Mouse (Mus musculus): ENCODE measurements around the gene Aif1. TPM values are rescaled to one million over a fixed set of nuclear protein-coding genes. Genes with fewer than 3 reads are reported as not detected.

Gene Aif1
- polyA plus RNA-seq, 1 experiment from 2014 or later, result 8.3 TPM

DNA sequence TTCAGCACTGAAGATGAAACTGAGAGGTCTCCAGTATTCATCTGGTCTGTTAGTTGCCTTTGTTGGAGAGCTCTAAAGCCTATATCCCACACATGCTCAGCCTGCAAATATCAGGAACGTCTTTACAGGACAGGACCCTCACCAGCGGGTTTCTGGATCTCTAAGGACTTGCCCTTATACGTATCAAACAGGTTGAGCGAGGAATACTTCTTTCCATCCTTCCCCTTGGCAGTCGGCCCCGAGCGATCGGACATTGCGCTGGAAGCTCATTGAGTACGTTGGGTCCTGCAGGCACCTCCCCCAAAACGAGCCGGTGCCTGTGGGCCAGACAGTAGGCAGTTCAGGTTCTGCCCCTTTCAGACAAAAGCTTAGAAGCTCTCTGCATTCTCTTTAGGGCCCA, 13.1 kb downstream of the Aif1 start:
- ATAC-seq (ENCODE audit: low FRiP score, low TSS enrichment), result no peak
- peak overlapping the region; percentile 99 for H3K9ac ChIP-seq (replicated peaks; ENCODE audit: low read length)
- H3K9me3 ChIP-seq (ENCODE audit: low read length), result no peaks in the 10 kb centered on the region
- peak overlapping the region; percentile 99 for H3K4me3 ChIP-seq (ENCODE audit: low read length)
- no peaks in the 10 kb centered on the region for H3K27me3 ChIP-seq (ENCODE audit: insufficient read depth, low read length)
- no peak overlapping the region for H3K27ac ChIP-seq (ENCODE audit: low read length)
- H3K4me1 ChIP-seq (ENCODE audit: insufficient read depth, low read length), result peaks cover 30% of the 10 kb centered on the region
- peaks cover 47% of the 10 kb centered on the region for H3K36me3 ChIP-seq (ENCODE audit: insufficient read depth, low read length)
- 17% methylated on average over 12 of the region's 12 CpGs for whole genome bisulfite sequencing
- H3K4me2 ChIP-seq (replicated peaks; ENCODE audit: low read depth, low read length), result peak overlapping the region; percentile 98

DNA sequence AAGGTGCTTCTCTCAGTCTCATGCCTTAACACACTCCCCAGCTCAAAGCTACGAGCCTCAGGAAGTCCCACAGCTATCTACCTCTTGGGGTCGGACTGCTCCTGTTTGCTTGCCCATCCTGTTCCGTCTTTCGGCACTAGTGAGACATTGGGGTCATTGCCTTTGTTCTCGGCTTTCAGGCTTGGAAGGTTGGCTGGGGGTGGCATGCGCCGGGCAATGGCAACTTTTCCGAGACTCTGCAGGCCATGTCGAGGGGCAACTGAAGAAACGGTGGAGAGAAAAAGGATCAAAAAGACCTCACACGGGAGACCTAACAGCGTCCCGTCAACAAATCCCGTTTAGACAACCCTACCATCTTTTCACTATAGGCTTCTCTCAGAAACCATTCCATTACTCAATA, 13.7 kb downstream of the Aif1 start:
- WGBS, result 56% methylated on average over 14 of the region's 14 CpGs
- Histone ChIP-seq H3K36me3 (ENCODE audit: insufficient read depth, low read length) (peaks cover 53% of the 10 kb centered on the region), H3K9ac (replicated peaks; ENCODE audit: low read length) (peak overlapping the region; percentile 99), H3K4me1 (ENCODE audit: insufficient read depth, low read length) (peaks cover 30% of the 10 kb centered on the region), H3K27ac (ENCODE audit: low read length) (no peak overlapping the region), H3K4me3 (ENCODE audit: low read length) (peak overlapping the region; percentile 99), H3K27me3 (ENCODE audit: insufficient read depth, low read length) (no peaks in the 10 kb centered on the region), H3K9me3 (ENCODE audit: low read length) (no peaks in the 10 kb centered on the region), H3K4me2 (replicated peaks; ENCODE audit: low read depth, low read length) (peak overlapping the region; percentile 98)
- no peak for ATAC-seq (ENCODE audit: low FRiP score, low TSS enrichment)

DNA sequence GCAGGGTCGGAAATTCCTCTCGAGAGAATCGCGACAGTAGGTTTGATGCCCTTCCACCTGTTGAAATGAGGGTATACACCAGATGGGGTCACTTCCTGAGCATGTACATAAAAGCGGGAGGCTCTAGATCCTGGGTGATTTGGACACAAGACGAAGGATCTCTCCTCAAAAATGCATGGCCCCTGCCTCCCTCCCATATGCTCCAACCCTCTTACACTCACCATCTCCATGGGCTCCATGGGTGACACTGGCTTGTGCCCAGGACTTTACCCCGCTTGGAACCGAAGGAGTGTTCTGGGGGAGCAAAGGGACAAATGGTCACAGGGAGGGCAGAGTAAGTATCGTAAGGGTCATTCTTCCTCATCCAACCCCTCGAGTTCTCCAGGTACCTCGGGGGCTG, 14.4 kb downstream of the Aif1 start:
- peak overlapping the region; percentile 99; the same call in 1 of the 2 replicates for H3K9ac ChIP-seq (replicated peaks; ENCODE audit: low read length)

DNA sequence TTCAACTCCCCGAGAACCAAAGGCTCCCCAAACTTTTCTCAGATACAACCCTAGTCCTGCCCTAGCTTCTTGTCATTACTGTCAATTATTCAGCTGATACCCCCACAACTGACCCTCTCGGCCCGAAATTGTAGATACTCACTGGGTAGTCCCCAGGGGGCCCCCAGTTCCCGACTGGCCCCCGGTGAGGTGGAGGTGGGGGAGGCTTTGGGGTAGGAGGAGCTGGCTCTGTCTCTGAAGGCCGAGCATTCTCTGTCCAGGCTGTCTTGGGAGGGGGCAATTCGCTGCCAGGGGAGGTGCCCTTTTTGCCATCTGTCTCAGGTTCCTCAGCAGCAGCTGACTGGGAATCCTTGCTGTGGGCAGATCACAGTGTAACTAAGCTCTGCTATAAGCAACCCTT, 16.2 kb downstream of the Aif1 start:
- Histone ChIP-seq H3K27me3 (ENCODE audit: insufficient read depth, low read length) (no peaks in the 10 kb centered on the region), H3K4me2 (replicated peaks; ENCODE audit: low read depth, low read length) (no peak overlapping the region), H3K9me3 (ENCODE audit: low read length) (no peaks in the 10 kb centered on the region), H3K4me3 (ENCODE audit: low read length) (no peak overlapping the region), H3K27ac (ENCODE audit: low read length) (no peak overlapping the region), H3K9ac (replicated peaks; ENCODE audit: low read length) (no peak overlapping the region), H3K4me1 (ENCODE audit: insufficient read depth, low read length) (peaks cover 21% of the 10 kb centered on the region), H3K36me3 (ENCODE audit: insufficient read depth, low read length) (peaks cover 78% of the 10 kb centered on the region)
- ATAC-seq (ENCODE audit: low FRiP score, low TSS enrichment), result no peak
- 78% methylated on average over 7 of the region's 7 CpGs for WGBS

More for the DNA sequence above, 14.4 kb downstream of the Aif1 start:
- peak overlapping the region; percentile 99; the same call in 1 of the 2 replicates for H3K4me3 ChIP-seq (ENCODE audit: low read length)
- no peak overlapping the region for H3K4me2 ChIP-seq (replicated peaks; ENCODE audit: low read depth, low read length)
- no peaks in the 10 kb centered on the region for H3K27me3 ChIP-seq (ENCODE audit: insufficient read depth, low read length)
- H3K36me3 ChIP-seq (ENCODE audit: insufficient read depth, low read length), result peaks cover 60% of the 10 kb centered on the region
- H3K27ac ChIP-seq (ENCODE audit: low read length), result no peak overlapping the region
- H3K9me3 ChIP-seq (ENCODE audit: low read length), result no peaks in the 10 kb centered on the region
- ATAC-seq (ENCODE audit: low FRiP score, low TSS enrichment), result no peak
- H3K4me1 ChIP-seq (ENCODE audit: insufficient read depth, low read length), result peaks cover 30% of the 10 kb centered on the region
- 72% methylated on average over 11 of the region's 11 CpGs for WGBS

DNA sequence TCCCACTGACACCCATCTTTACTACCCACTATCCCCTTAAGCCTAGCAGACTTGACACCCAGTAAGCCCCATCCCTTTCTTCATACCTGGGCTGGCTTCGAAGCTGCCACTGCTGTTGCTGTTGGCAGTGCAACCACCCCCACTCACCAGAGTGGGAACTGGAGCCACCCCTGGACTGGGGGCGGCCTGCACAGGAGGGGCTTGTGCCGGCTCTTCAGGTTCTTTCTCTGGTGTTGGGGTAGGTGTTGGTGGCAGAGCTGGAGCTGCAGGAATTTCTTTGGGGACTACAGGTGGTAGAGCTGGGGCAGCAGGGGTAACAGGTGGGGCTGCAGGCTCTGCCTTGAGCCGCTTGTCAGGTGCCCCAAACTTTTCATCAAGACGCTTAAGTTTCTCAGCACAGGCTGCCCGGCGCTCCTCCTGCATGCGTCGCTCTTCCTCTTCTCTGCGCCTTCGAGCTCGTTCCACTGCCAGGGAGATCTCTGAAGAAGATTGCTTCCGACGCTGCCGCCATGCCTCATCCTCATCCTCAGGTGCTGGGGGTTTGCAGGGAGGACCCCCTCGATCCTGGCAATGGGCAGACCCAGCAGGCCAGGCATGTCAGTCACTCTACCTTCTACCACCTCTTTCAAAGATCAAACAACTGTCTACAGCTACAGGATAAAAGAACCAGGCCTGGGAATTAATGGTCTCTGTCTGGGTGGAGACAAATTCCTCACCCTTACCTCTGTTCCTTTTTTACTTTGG, 16.8 kb downstream of the Aif1 start:
- H3K27me3 ChIP-seq (ENCODE audit: insufficient read depth, low read length), result no peaks in the 10 kb centered on the region
- peaks cover 21% of the 10 kb centered on the region for H3K4me1 ChIP-seq (ENCODE audit: insufficient read depth, low read length)
- peaks cover 84% of the 10 kb centered on the region for H3K36me3 ChIP-seq (ENCODE audit: insufficient read depth, low read length)
- no peak overlapping the region for H3K4me3 ChIP-seq (ENCODE audit: low read length)
- 92% methylated on average over 16 of the region's 16 CpGs for WGBS
- H3K4me2 ChIP-seq (replicated peaks; ENCODE audit: low read depth, low read length), result no peak overlapping the region
- no peak overlapping the region for H3K27ac ChIP-seq (ENCODE audit: low read length)
- no peaks in the 10 kb centered on the region for H3K9me3 ChIP-seq (ENCODE audit: low read length)
- no peak for ATAC-seq (ENCODE audit: low FRiP score, low TSS enrichment)
- H3K9ac ChIP-seq (replicated peaks; ENCODE audit: low read length), result no peak overlapping the region

DNA sequence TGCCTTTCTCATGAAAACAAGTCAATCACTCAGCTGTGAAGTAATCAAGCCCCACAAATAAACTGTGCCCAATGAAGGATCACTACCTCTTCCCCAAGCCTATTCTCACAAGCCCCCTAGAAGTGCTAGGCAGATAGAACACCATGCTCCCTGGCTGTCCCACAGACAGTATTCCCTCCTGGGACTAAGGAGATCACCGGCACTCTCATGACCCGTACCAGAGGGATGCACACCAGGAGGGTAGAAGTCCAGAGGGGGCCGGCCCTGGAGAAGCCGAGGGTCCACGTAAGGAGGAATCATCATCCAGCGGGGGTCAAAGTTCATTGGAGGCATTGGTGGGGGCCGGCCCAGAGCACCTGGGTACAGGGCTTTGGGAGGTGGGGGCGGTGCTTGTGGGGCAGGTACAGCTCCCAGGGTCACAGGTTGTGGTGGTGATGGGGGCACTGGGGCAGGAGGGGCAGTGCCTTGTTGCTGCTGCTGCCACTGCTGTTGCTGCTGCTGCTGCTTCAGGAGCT, 18.1 kb downstream of the Aif1 start:
- no peak overlapping the region for H3K4me3 ChIP-seq (ENCODE audit: low read length)
- H3K4me1 ChIP-seq (ENCODE audit: insufficient read depth, low read length), result peaks cover 12% of the 10 kb centered on the region
- H3K4me2 ChIP-seq (replicated peaks; ENCODE audit: low read depth, low read length), result no peak overlapping the region
- peaks cover 98% of the 10 kb centered on the region for H3K36me3 ChIP-seq (ENCODE audit: insufficient read depth, low read length)
- H3K9ac ChIP-seq (replicated peaks; ENCODE audit: low read length), result no peak overlapping the region
- no peaks in the 10 kb centered on the region for H3K27me3 ChIP-seq (ENCODE audit: insufficient read depth, low read length)
- WGBS, result 94% methylated on average over 8 of the region's 8 CpGs
- H3K27ac ChIP-seq (ENCODE audit: low read length), result no peak overlapping the region
- no peaks in the 10 kb centered on the region for H3K9me3 ChIP-seq (ENCODE audit: low read length)
- no peak for ATAC-seq (ENCODE audit: low FRiP score, low TSS enrichment)

DNA sequence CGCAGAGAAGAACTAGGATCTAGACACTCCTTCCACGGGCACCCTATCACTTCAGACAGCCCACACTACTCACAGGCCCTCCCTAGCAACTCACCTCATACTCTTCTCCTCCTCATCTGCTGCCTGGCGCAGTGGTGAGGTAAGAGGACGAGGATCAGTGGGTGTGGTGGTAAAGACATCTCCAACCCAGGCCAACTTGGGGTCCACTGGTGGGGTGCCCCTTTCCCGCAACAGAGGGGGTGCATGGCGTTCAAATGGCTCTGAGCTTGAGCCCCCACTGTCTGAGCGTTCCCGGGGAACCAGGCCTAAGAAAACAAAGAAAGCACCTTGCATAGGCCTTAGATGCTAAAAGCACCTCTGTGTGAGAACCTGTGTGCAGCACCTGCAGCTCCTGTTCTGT, 18.6 kb downstream of the Aif1 start:
- Histone ChIP-seq H3K4me2 (replicated peaks; ENCODE audit: low read depth, low read length) (no peak overlapping the region), H3K4me1 (ENCODE audit: insufficient read depth, low read length) (peaks cover 8% of the 10 kb centered on the region), H3K9me3 (ENCODE audit: low read length) (no peaks in the 10 kb centered on the region), H3K27me3 (ENCODE audit: insufficient read depth, low read length) (no peaks in the 10 kb centered on the region), H3K4me3 (ENCODE audit: low read length) (no peak overlapping the region), H3K36me3 (ENCODE audit: insufficient read depth, low read length) (peaks cover 99% of the 10 kb centered on the region), H3K9ac (replicated peaks; ENCODE audit: low read length) (no peak overlapping the region), H3K27ac (ENCODE audit: low read length) (no peak overlapping the region)
- WGBS, result 86% methylated on average over 8 of the region's 8 CpGs
- no peak for ATAC-seq (ENCODE audit: low FRiP score, low TSS enrichment)

DNA sequence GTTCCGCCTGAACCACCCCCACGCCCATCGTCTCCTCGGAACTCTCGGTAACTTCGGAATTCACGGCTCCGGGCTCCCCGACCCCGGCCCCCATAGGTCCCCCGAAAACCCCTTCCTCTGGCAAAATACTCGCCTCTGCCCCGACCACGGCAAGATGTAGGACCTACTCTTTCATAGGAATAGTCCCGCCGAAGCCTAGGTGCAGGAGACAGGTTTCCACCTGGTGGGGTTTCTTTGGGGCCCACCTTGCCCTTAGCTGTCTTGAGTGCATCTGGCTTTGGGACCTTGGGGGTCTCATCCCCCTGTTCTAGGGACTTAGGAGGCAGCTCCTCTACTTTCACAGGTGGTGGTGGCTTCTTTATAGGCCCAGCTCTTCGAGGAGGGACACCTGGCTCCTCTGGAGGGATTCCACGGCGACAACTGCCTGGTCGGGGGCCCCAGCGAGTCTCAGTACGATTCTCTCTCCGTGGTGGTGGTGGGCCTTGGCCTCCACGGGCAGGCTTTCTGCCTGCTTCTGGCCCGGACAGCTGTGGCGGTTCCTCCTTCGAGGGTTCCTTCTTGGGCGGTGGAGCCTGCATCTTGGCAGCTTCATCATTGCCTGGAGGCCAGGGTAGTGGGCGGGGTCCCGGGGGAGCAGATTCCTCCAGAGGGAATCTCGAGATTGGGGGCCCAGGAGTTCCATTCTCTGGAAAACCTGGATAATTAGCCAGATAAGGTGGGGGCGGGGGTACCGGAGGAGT, 19.2 kb downstream of the Aif1 start:
- WGBS, result 89% methylated on average over 33 of the region's 33 CpGs

DNA sequence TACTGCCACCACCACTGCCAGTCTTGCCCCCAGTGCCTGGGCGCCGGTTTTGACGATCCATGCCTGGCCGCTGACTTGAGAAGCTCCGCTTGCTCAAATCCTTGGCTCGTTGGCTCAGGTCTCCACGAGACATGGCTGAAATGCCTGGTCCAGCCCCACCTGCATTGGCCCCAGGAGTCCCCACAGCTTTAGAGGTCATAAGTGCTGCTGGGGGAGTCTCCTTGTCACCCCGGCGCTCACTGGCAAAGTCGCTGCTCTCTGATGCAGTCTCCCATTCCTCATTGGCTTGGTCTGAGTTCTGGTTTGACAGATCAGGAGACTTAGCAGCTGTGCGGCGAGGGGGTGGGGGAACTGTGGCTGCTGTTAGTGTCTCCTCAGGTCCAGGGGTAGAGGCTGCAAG, 20.4 kb downstream of the Aif1 start:
- 84% methylated on average over 12 of the region's 12 CpGs for WGBS
- Histone ChIP-seq H3K4me1 (ENCODE audit: insufficient read depth, low read length) (no peaks in the 10 kb centered on the region), H3K4me2 (replicated peaks; ENCODE audit: low read depth, low read length) (no peak overlapping the region), H3K9me3 (ENCODE audit: low read length) (no peaks in the 10 kb centered on the region), H3K36me3 (ENCODE audit: insufficient read depth, low read length) (peaks cover 97% of the 10 kb centered on the region), H3K4me3 (ENCODE audit: low read length) (no peak overlapping the region), H3K9ac (replicated peaks; ENCODE audit: low read length) (no peak overlapping the region), H3K27me3 (ENCODE audit: insufficient read depth, low read length) (no peaks in the 10 kb centered on the region), H3K27ac (ENCODE audit: low read length) (no peak overlapping the region)
- no peak for ATAC-seq (ENCODE audit: low FRiP score, low TSS enrichment)

More for the DNA sequence above, 19.2 kb downstream of the Aif1 start:
- no peak overlapping the region for H3K27ac ChIP-seq (ENCODE audit: low read length)
- H3K4me2 ChIP-seq (replicated peaks; ENCODE audit: low read depth, low read length), result no peak overlapping the region
- H3K4me3 ChIP-seq (ENCODE audit: low read length), result no peak overlapping the region
- no peaks in the 10 kb centered on the region for H3K9me3 ChIP-seq (ENCODE audit: low read length)
- H3K9ac ChIP-seq (replicated peaks; ENCODE audit: low read length), result no peak overlapping the region
- no peaks in the 10 kb centered on the region for H3K27me3 ChIP-seq (ENCODE audit: insufficient read depth, low read length)
- H3K4me1 ChIP-seq (ENCODE audit: insufficient read depth, low read length), result peaks cover 1% of the 10 kb centered on the region; the same call in 1 of the 2 replicates
- H3K36me3 ChIP-seq (ENCODE audit: insufficient read depth, low read length), result peaks cover 100% of the 10 kb centered on the region
- ATAC-seq (ENCODE audit: low FRiP score, low TSS enrichment), result no peak

DNA sequence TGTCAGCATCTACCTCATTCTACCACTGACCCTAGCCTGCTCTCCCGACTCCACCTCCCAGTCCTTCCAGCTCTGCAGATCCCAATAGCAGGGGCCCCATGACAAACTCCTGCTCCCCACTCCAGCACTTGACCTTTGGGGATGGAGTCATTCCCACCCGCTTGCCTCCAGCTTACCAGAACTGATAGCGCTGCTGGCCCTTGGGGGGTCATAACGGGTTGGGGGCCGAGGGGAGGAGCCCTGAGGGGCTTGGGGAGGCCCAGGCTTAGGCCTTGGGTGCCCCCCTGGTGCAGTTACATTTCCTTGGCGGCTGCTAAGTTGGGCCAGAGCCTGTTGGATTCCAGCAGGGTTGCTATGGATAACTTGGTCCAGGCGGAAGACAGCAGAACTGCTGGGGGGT, 21.3 kb downstream of the Aif1 start:
- Histone ChIP-seq H3K36me3 (ENCODE audit: insufficient read depth, low read length) (peaks cover 97% of the 10 kb centered on the region), H3K9me3 (ENCODE audit: low read length) (no peaks in the 10 kb centered on the region), H3K4me3 (ENCODE audit: low read length) (no peak overlapping the region), H3K27ac (ENCODE audit: low read length) (no peak overlapping the region), H3K27me3 (ENCODE audit: insufficient read depth, low read length) (no peaks in the 10 kb centered on the region), H3K4me1 (ENCODE audit: insufficient read depth, low read length) (no peaks in the 10 kb centered on the region), H3K9ac (replicated peaks; ENCODE audit: low read length) (no peak overlapping the region), H3K4me2 (replicated peaks; ENCODE audit: low read depth, low read length) (no peak overlapping the region)
- 88% methylated on average over 7 of the region's 7 CpGs for WGBS
- no peak for ATAC-seq (ENCODE audit: low FRiP score, low TSS enrichment)

Data from kidney, embryonic 16.5 days (tissue).